Mouse (Mus musculus) hindbrain, embryonic 12.5 days (tissue): ENCODE results near the gene Olfr1373. TPM values are rescaled to one million over a fixed set of nuclear protein-coding genes. Genes with fewer than 3 reads are reported as not detected.
"Not testable (repeated sequence)": the region's sequence is repeated elsewhere in the genome, so short reads cannot be mapped to it uniquely, and the experiment has no call there.

Experiments
- ATAC-seq: fragments of 200-750 bp; cut with Nextera tagmentation; 2 replicates; pipeline ENCODE4 v1.8.0; 2017; ENCODE audit warnings: moderate TSS enrichment; ENCODE audit not compliant: low FRiP score
- H3K27ac ChIP-seq: fragments of 300-500 bp; sonication (generic); 2 replicates; pipeline ENCODE4 v1.5.1; 2016; ENCODE audit warnings: mild to moderate bottlenecking
- H3K27me3 ChIP-seq: fragments of 300-500 bp; sonication (generic); 2 replicates; pipeline ENCODE4 v1.6.1; 2016; ENCODE audit warnings: mild to moderate bottlenecking
- H3K36me3 ChIP-seq: fragments of 300-500 bp; sonication (generic); 2 replicates; pipeline ENCODE4 v1.6.1; 2016; ENCODE audit warnings: mild to moderate bottlenecking
- H3K4me1 ChIP-seq: fragments of 300-500 bp; sonication (generic); 2 replicates; pipeline ENCODE4 v1.6.1; 2016
- H3K4me2 ChIP-seq: fragments of 300-500 bp; sonication (generic); replicated peaks from 2 replicates; pipeline ENCODE4 v1.6.1; 2016; ENCODE audit warnings: mild to moderate bottlenecking
- H3K4me3 ChIP-seq: fragments of 300-500 bp; sonication (generic); 2 replicates; pipeline ENCODE4 v1.5.1; 2016; ENCODE audit warnings: mild to moderate bottlenecking
- H3K9ac ChIP-seq: fragments of 300-500 bp; sonication (generic); 2 replicates; pipeline ENCODE4 v1.6.1; 2016; ENCODE audit warnings: mild to moderate bottlenecking, moderate library complexity
- H3K9me3 ChIP-seq: fragments of 300-500 bp; sonication (generic); replicated peaks from 2 replicates; pipeline ENCODE4 v1.6.1; 2016; ENCODE audit warnings: mild to moderate bottlenecking
- WGBS: fragments of 180-500 bp; shearing (Covaris S2); methylation state at CpG from one replicate; pipeline ENCODE4 v1.1.7; 2016; 5-methylcytosine and 5-hydroxymethylcytosine counted together
- polyA plus RNA-seq: library from polyadenylated mRNA; unstranded; fragments of >200 nt; fragmentation: Nextera tagmentation; extraction: Ambion mirVana; gene quantifications from 2 replicates; pipeline ENCODE4 v1.2.1, GENCODE M21; 2016

The Olfr1373 gene
- polyA plus RNA-seq, 1 experiment from 2014 or later: not detected

DNA sequence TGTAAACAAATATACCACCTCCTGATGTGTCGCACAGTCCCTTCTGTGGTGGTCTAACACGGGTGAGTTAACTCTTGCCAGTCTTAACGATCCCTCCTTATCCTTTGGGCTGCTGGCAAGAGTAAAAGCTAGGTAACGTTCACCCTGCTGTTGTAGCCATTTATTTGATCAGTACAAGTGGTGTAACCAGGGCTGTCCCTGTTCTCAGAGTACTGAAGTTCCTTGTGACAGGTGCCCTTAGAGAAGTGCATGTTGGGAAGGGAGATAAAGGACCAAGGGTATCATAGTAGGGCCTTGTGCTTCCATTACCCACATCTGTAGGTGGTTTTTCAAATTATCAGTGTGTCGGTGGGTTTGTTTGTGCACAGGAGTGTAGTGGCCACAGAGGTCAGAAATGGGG is 17.6 kb downstream of the Olfr1373 start:
- H3K27ac ChIP-seq: no peak overlapping the region
- H3K4me1 ChIP-seq: no peaks in the 10 kb centered on the region
- H3K36me3 ChIP-seq: peaks cover 29% of the 10 kb centered on the region
- no peaks in the 10 kb centered on the region for H3K9me3 ChIP-seq
- no peak overlapping the region for H3K4me2 ChIP-seq
- H3K9ac ChIP-seq: no peak overlapping the region
- no peaks in the 10 kb centered on the region for H3K27me3 ChIP-seq
- H3K4me3 ChIP-seq: no peak overlapping the region
- no peak for ATAC-seq
- 79% methylated on average over 5 of the region's 5 CpGs for WGBS

DNA sequence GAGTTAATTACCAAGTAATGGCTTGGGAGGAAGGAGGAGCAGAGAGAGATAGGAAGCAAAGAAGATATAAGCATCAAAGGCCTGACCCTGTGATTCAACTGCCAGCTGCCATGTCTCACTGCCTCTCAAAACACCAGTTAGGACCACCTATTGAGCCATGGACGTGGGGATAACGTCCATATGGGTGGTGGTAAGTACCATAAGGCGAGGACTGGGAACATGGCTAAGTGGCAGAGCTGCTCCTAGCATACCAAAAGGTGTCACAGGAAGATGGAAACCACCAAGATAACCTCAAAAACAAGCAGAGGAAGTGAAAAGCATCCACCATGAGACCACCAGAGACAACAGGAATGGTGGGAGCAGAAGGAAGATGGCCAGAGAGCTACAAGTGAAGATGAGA is 18.2 kb downstream of the Olfr1373 start:
- H3K4me2 ChIP-seq: no peak overlapping the region
- H3K27ac ChIP-seq: no peak overlapping the region
- ATAC-seq: no peak
- H3K4me3 ChIP-seq: no peak overlapping the region
- no peak overlapping the region for H3K9ac ChIP-seq
- H3K9me3 ChIP-seq: no peaks in the 10 kb centered on the region
- H3K36me3 ChIP-seq: peaks cover 34% of the 10 kb centered on the region
- no peaks in the 10 kb centered on the region for H3K27me3 ChIP-seq
- WGBS: 71% methylated on average over 3 of the region's 3 CpGs
- H3K4me1 ChIP-seq: no peaks in the 10 kb centered on the region

DNA sequence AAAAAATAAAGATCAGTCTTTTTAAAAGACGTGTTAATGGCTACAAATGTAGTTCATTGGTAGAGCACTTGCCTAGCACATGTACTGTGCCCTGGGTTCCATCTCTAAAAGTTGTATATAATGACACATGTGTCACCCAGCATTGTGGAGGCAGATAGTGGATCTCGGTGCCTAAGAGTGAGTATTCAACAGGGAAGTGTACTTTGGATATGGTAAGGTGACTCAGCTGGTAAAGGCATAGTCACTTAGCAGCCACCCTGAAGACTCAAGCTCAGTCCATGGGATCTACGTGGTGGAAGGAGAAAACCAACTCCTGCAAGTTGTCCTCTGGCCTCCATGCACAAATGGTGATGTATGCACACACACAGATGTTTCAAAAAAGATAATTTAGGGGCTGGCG is 20.9 kb downstream of the Olfr1373 start:
- Histone ChIP-seq H3K4me1 (no peaks in the 10 kb centered on the region), H3K36me3 (peaks cover 59% of the 10 kb centered on the region), H3K4me2 (no peak overlapping the region)

DNA sequence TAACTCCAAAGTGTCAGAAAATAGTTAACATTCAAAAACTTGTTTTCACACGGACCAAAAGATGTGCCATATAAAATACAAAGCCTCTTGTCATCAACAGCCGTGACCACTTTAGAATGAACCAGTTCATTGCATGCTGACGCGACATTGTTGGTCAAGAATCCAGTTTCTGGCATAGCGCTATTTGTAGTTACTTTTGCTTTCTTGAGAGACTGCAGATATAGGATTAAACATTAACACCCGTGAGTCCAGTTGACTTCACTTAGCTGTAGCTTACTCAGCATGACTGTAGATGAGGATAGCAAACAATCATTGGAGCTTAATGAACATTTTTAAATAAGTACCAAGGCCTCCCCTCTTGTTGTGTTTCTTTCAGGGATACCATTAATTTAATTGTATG is 23.3 kb downstream of the Olfr1373 start:
- Histone ChIP-seq H3K4me2 (no peak overlapping the region), H3K27ac (no peak overlapping the region), H3K4me1 (no peaks in the 10 kb centered on the region), H3K27me3 (no peaks in the 10 kb centered on the region), H3K9me3 (peaks cover 6% of the 10 kb centered on the region; the same call in 1 of the 2 replicates), H3K9ac (no peak overlapping the region), H3K4me3 (no peak overlapping the region), H3K36me3 (peaks cover 79% of the 10 kb centered on the region)
- 94% methylated on average over 6 of the region's 6 CpGs for WGBS
- ATAC-seq: no peak

More for the DNA sequence above, 20.9 kb downstream of the Olfr1373 start:
- Histone ChIP-seq H3K9me3 (peaks cover 6% of the 10 kb centered on the region; the same call in 1 of the 2 replicates), H3K27ac (no peak overlapping the region), H3K4me3 (no peak overlapping the region), H3K9ac (no peak overlapping the region), H3K27me3 (no peaks in the 10 kb centered on the region)
- 90% methylated on average over 4 of the region's 4 CpGs for WGBS
- no peak for ATAC-seq

DNA sequence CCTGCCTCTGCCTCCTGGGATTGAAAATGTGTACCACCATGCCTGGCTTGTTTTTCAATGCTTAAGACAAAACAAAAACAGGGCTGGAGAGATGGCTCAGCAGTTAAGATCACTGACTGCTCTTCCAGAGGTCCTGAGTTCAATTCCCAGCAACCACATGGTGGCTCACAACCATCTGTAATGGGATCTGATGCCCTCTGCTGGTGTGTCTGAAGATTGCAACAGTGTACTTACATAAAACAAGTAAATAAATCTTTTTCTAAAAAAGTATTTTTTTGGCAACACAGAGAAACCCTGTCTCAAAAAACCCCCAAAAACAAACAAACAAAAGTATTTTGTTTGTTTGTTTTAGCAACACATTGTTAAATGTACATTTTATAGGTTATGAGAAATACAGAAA is 24.9 kb downstream of the Olfr1373 start:
- not testable (repeated sequence) for H3K9ac ChIP-seq, H3K4me3 ChIP-seq, H3K9me3 ChIP-seq, H3K27ac ChIP-seq, H3K4me2 ChIP-seq, H3K4me1 ChIP-seq, ATAC-seq, H3K27me3 ChIP-seq
- H3K36me3 ChIP-seq: peaks cover 89% of the 10 kb centered on the region

DNA sequence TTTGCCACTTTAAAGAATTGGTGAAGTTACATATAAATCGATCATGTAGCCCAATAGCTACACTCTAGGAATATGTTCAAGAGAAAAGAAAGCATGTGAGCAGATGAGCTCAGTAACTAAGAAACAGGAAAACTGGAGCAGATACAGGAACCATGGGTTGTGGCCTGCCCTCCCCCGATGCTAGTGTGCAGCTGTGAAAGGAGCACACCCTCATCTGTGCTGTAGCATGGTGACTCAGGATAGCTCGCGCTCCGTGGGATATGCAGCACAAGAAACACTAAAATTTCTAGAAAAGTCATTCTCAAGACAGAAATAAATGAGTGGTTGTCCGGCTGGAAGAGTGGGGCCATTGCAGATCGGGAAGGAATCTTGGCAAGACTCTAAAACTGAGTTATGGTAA is 28.2 kb downstream of the Olfr1373 start:
- no peak for ATAC-seq
- Histone ChIP-seq H3K4me3 (no peak overlapping the region), H3K4me1 (no peaks in the 10 kb centered on the region), H3K9me3 (peaks cover 6% of the 10 kb centered on the region; the same call in 1 of the 2 replicates), H3K4me2 (no peak overlapping the region), H3K27me3 (no peaks in the 10 kb centered on the region), H3K27ac (no peak overlapping the region), H3K9ac (no peak overlapping the region), H3K36me3 (peaks cover 78% of the 10 kb centered on the region)
- 97% methylated on average over 7 of the region's 7 CpGs for WGBS

DNA sequence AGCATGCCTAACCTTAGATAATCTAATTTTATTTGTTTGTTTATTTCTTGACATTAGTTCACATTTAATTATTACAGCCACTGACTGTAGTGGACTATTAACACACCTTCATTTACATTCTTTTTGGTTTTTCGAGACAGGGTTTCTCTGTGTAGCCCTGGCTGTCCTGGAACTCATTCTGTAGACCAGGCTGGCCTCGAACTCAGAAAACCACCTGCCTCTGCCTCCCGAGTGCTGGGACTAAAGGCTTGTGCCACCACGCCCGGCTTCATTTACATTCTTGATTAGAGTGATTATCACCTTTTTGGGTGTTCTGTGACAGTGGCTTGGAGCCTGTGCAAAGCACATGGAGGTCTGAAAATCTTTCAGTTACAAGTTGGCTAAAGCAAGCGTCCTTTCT is 29.2 kb downstream of the Olfr1373 start:
- H3K27ac ChIP-seq, ATAC-seq, H3K4me2 ChIP-seq, H3K9me3 ChIP-seq, H3K9ac ChIP-seq, H3K4me1 ChIP-seq, H3K27me3 ChIP-seq, H3K4me3 ChIP-seq: not testable (repeated sequence)
- 93% methylated on average over 6 of the region's 6 CpGs for WGBS
- peaks cover 67% of the 10 kb centered on the region for H3K36me3 ChIP-seq

DNA sequence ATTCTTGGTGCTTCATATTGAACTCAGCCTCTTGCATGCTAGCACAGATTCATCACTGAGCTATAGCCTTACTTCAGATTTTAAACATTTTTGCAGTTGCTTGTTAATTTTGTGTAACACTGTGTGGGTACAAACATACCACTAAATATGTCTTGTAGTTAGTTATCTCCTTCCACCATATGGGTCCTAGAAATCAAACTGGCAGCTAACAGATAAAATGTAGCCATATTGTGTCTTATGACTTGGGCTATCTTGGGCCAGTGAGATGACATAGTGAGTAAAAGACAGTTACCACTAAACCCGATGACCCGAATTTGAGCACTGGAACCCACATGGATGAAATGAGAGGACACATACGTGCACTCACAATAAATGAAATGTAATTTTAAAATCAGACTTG is 29.8 kb downstream of the Olfr1373 start:
- 94% methylated on average over 3 of the region's 3 CpGs for WGBS
- ATAC-seq: no peak
- peaks cover 63% of the 10 kb centered on the region for H3K36me3 ChIP-seq
- no peak overlapping the region for H3K4me2 ChIP-seq
- no peak overlapping the region for H3K9ac ChIP-seq
- H3K4me1 ChIP-seq: no peaks in the 10 kb centered on the region
- H3K4me3 ChIP-seq: no peak overlapping the region
- no peak overlapping the region for H3K27ac ChIP-seq
- H3K27me3 ChIP-seq: no peaks in the 10 kb centered on the region
- H3K9me3 ChIP-seq: peaks cover 6% of the 10 kb centered on the region; the same call in 1 of the 2 replicates

DNA sequence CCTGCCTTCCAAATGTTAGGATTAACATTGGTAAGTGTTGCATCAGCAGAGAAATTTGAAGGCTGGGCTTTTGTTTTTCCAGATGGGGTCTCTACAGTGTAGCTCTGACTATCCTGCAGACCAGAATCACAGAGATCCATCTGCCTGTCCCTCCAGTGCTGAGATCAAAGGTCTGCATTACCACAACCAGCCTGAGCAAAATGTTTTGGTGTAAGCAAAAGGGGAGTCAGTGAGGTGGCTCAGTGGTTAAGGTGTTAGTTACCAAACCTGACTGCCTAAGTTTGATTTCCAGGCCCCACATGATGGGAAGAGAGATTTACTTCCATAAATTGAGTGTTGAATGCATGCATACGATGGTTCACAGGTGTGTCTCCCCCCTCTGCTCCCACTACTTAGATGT is 35.9 kb downstream of the Olfr1373 start:
- H3K36me3 ChIP-seq: peaks cover 7% of the 10 kb centered on the region; the same call in 1 of the 2 replicates
- H3K27me3 ChIP-seq: no peaks in the 10 kb centered on the region
- ATAC-seq: no peak
- H3K4me2 ChIP-seq: no peak overlapping the region
- H3K9ac ChIP-seq: no peak overlapping the region
- WGBS: 85% methylated on average over 1 of the region's 1 CpGs
- no peaks in the 10 kb centered on the region for H3K9me3 ChIP-seq
- no peak overlapping the region for H3K4me3 ChIP-seq
- H3K27ac ChIP-seq: no peak overlapping the region
- 0 out of 2 replicates have a peak, but pooled peaks cover 2% of the 10 kb centered on the region for H3K4me1 ChIP-seq

DNA sequence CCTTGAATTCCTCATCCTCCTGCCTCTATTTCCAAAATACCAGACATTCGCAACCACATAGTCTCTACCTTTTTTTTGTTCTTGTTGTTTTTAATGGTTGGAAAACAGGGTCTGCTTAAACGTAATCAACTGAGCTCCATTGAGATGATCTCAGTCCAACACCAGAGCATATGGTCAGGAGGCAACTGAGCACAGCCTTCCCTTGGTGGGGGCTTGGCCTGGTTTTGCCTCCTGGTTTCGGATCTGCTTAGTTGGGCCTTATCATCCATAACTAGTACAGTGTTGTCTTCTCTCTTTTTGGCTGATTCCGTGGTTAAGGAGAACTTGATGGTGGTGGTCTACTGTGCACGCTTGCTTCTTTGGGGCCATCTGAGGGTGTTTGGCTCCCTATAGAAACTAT is 36.5 kb downstream of the Olfr1373 start:
- Histone ChIP-seq H3K4me2 (no peak overlapping the region), H3K27ac (no peak overlapping the region), H3K36me3 (peaks cover 4% of the 10 kb centered on the region; the same call in 1 of the 2 replicates), H3K27me3 (no peaks in the 10 kb centered on the region), H3K4me1 (0 out of 2 replicates have a peak, but pooled peaks cover 4% of the 10 kb centered on the region), H3K4me3 (no peak overlapping the region), H3K9me3 (no peaks in the 10 kb centered on the region), H3K9ac (no peak overlapping the region)
- WGBS: 92% methylated on average over 5 of the region's 5 CpGs
- no peak for ATAC-seq

DNA sequence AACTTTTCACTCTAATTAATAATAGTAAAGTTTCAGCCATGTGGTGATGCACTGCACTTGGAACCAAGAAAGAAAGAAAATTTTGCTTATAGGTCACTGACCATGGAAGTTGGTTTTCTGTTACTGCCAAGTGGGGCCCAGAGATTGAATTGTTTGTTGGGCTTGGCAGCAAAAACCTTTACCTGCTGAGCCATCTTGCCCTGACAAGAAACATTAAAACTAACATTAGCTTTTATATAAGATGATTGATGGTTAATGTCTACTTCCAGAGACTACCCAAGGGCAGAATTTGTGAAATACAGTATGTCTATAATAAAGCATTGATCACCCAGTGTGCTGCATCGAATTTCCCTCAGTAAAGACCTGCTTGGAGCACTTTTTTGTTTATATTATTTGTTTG is 38.9 kb downstream of the Olfr1373 start:
- 86% methylated on average over 1 of the region's 1 CpGs for WGBS

DNA sequence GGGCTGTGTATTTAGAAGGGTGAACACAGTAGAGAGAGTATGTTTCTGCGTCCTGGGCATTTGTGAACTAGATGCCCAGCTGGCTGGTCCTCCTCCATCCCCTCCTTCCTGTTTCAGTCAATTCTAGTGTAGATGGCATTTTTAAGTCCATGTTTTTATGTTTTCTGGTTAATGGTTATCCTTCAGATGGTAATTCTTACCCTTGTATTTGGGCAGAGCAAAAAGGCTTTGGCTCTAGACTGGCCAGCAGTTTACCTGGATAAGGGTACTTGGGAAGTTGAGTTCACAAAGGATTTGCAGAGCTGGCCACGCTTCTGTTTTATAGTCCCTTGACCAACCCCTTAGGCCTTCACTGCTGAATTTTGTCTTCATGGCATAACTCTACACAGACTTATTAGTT is 39.3 kb downstream of the Olfr1373 start:
- H3K9me3 ChIP-seq: no peaks in the 10 kb centered on the region
- 92% methylated on average over 2 of the region's 2 CpGs for WGBS
- H3K27me3 ChIP-seq: no peaks in the 10 kb centered on the region
- no peak overlapping the region for H3K4me3 ChIP-seq
- no peak overlapping the region for H3K9ac ChIP-seq
- ATAC-seq: no peak
- H3K27ac ChIP-seq: no peak overlapping the region
- H3K4me1 ChIP-seq: peaks cover 14% of the 10 kb centered on the region
- H3K36me3 ChIP-seq: no peaks in the 10 kb centered on the region
- no peak overlapping the region for H3K4me2 ChIP-seq

More for the DNA sequence above, 38.9 kb downstream of the Olfr1373 start:
- no peak for ATAC-seq
- Histone ChIP-seq H3K27ac (no peak overlapping the region), H3K36me3 (no peaks in the 10 kb centered on the region), H3K9me3 (no peaks in the 10 kb centered on the region), H3K4me1 (peaks cover 10% of the 10 kb centered on the region), H3K9ac (no peak overlapping the region), H3K27me3 (no peaks in the 10 kb centered on the region), H3K4me2 (no peak overlapping the region), H3K4me3 (no peak overlapping the region)

DNA sequence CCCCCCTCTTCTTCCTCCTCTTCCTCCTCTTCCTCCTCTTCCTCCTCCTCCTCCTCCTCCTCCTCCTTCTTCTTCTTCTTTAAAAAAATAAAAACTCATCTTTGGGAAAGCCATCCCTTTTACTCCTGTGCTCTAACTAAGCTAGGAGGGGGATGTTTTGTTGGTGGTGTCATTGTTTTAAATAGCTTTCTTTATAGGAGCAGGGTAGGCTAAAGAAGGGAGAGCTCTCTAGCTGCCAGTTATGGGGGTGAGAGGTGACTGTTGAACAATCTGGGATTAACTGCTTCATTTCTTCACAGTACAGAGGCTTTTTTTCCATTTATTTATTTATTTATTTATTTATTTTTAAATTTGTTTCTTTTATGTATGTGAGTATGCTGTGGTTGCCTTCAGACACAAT is 39.8 kb downstream of the Olfr1373 start:
- no peaks in the 10 kb centered on the region for H3K36me3 ChIP-seq
- H3K4me1 ChIP-seq: peaks cover 19% of the 10 kb centered on the region
- H3K4me2 ChIP-seq: no peak overlapping the region
- ATAC-seq: no peak
- H3K9me3 ChIP-seq: no peaks in the 10 kb centered on the region
- H3K9ac ChIP-seq: no peak overlapping the region
- H3K27ac ChIP-seq: no peak overlapping the region
- no peaks in the 10 kb centered on the region for H3K27me3 ChIP-seq
- no peak overlapping the region for H3K4me3 ChIP-seq
